Mouse (Mus musculus) embryonic facial prominence, embryonic 12.5 days (tissue): ENCODE data around the gene Aasdh. TPM values are rescaled to one million over a fixed set of nuclear protein-coding genes. Genes with fewer than 3 reads are reported as not detected.
"Not testable (repeated sequence)": the region's sequence is repeated elsewhere in the genome, so short reads cannot be mapped to it uniquely, and the experiment has no call there.

Experiments
- ATAC-seq: fragments of 200-750 bp; cut with Nextera tagmentation; 2 replicates; pipeline ENCODE4 v1.8.0; 2017; ENCODE audit not compliant: insufficient number of reproducible peaks, insufficient read depth, low FRiP score, low TSS enrichment
- H3K27ac ChIP-seq: fragments of 300-500 bp; sonication (generic); 2 replicates; pipeline ENCODE4 v1.5.1; 2016; ENCODE audit warnings: mild to moderate bottlenecking
- H3K27me3 ChIP-seq: fragments of 300-500 bp; sonication (generic); 2 replicates; pipeline ENCODE4 v1.6.1; 2016; ENCODE audit warnings: mild to moderate bottlenecking, moderate library complexity
- H3K36me3 ChIP-seq: fragments of 300-500 bp; sonication (generic); 2 replicates; pipeline ENCODE4 v1.6.1; 2016; ENCODE audit warnings: mild to moderate bottlenecking
- H3K4me1 ChIP-seq: fragments of 300-500 bp; sonication (generic); 2 replicates; pipeline ENCODE4 v1.6.1; 2016
- H3K4me2 ChIP-seq: fragments of 300-500 bp; sonication (generic); replicated peaks from 2 replicates; pipeline ENCODE4 v1.6.1; 2016; ENCODE audit warnings: mild to moderate bottlenecking, moderate library complexity
- H3K4me3 ChIP-seq: fragments of 300-500 bp; sonication (generic); 2 replicates; pipeline ENCODE4 v1.5.1; 2016; ENCODE audit warnings: mild to moderate bottlenecking
- H3K9ac ChIP-seq: fragments of 300-500 bp; sonication (generic); 2 replicates; pipeline ENCODE4 v1.6.1; 2016; ENCODE audit warnings: mild to moderate bottlenecking, moderate library complexity
- H3K9me3 ChIP-seq: fragments of 300-500 bp; sonication (generic); 2 replicates; pipeline ENCODE4 v1.6.1; 2016; ENCODE audit warnings: mild to moderate bottlenecking, moderate library complexity
- WGBS: fragments of 180-500 bp; shearing (Covaris S2); methylation state at CpG from one replicate; pipeline ENCODE4 v1.1.7; 2016; 5-methylcytosine and 5-hydroxymethylcytosine counted together
- polyA plus RNA-seq: library from polyadenylated mRNA; unstranded; fragments of >200 nt; fragmentation: Nextera tagmentation; extraction: Ambion mirVana; gene quantifications from 2 replicates; pipeline ENCODE4 v1.2.1, GENCODE M21; 2016

The Aasdh gene
- polyA plus RNA-seq, 1 experiment from 2014 or later: 21.7 TPM

GRCm38 (mm10) chr5:76944965-76945677 lies 39.8 kb upstream of the Aasdh start:
- ATAC-seq: no peak
- no peak overlapping the region for H3K4me2 ChIP-seq
- H3K27me3 ChIP-seq: no peaks in the 10 kb centered on the region
- 0 out of 2 replicates have a peak, but pooled peaks cover 13% of the 10 kb centered on the region for H3K36me3 ChIP-seq
- no peak overlapping the region for H3K9ac ChIP-seq
- WGBS: 74% methylated on average over 6 of the region's 6 CpGs
- H3K9me3 ChIP-seq: no peaks in the 10 kb centered on the region
- no peak overlapping the region for H3K27ac ChIP-seq
- no peak overlapping the region for H3K4me3 ChIP-seq
- H3K4me1 ChIP-seq: peaks cover 16% of the 10 kb centered on the region

GRCm38 (mm10) chr5:76942505-76942904 lies 37.2 kb upstream of the Aasdh start:
- Histone ChIP-seq H3K4me2 (no peak overlapping the region), H3K27me3 (no peaks in the 10 kb centered on the region), H3K4me1 (peaks cover 7% of the 10 kb centered on the region; the same call in 1 of the 2 replicates), H3K4me3 (no peak overlapping the region), H3K9me3 (no peaks in the 10 kb centered on the region), H3K36me3 (peaks cover 21% of the 10 kb centered on the region; the same call in 1 of the 2 replicates), H3K9ac (no peak overlapping the region), H3K27ac (no peak overlapping the region)
- ATAC-seq: no peak
- 89% methylated on average over 4 of the region's 4 CpGs for WGBS

- peaks cover 7% of the 10 kb centered on the region; the same call in 1 of the 2 replicates for H3K4me1 ChIP-seq
- H3K9me3 ChIP-seq: no peaks in the 10 kb centered on the region
- H3K36me3 ChIP-seq: peaks cover 21% of the 10 kb centered on the region; the same call in 1 of the 2 replicates
- no peak for ATAC-seq
- 82% methylated on average over 4 of the region's 4 CpGs for WGBS
- no peak overlapping the region for H3K4me3 ChIP-seq
- no peaks in the 10 kb centered on the region for H3K27me3 ChIP-seq
- no peak overlapping the region for H3K27ac ChIP-seq
- H3K9ac ChIP-seq: no peak overlapping the region
- H3K4me2 ChIP-seq: no peak overlapping the region
Measured at GRCm38 (mm10) chr5:76941975-76942374, 36.7 kb upstream of the Aasdh start.

- no peak for ATAC-seq
- Histone ChIP-seq H3K27me3 (no peaks in the 10 kb centered on the region), H3K4me1 (no peaks in the 10 kb centered on the region), H3K36me3 (peaks cover 13% of the 10 kb centered on the region; the same call in 1 of the 2 replicates), H3K9me3 (no peaks in the 10 kb centered on the region), H3K4me3 (no peak overlapping the region), H3K9ac (no peak overlapping the region), H3K27ac (no peak overlapping the region), H3K4me2 (no peak overlapping the region)
- 94% methylated on average over 8 of the region's 8 CpGs for WGBS
Measured at GRCm38 (mm10) chr5:76939717-76940116, 34.4 kb upstream of the Aasdh start.

GRCm38 (mm10) chr5:76929180-76929877 lies 24.0 kb upstream of the Aasdh start:
- ATAC-seq: no peak
- H3K27ac ChIP-seq: no peak overlapping the region
- no peaks in the 10 kb centered on the region for H3K27me3 ChIP-seq
- H3K9ac ChIP-seq: no peak overlapping the region
- 74% methylated on average over 7 of the region's 7 CpGs for WGBS
- H3K4me1 ChIP-seq: peaks cover 24% of the 10 kb centered on the region
- H3K4me2 ChIP-seq: no peak overlapping the region
- peaks cover 20% of the 10 kb centered on the region for H3K36me3 ChIP-seq
- no peaks in the 10 kb centered on the region for H3K9me3 ChIP-seq
- no peak overlapping the region for H3K4me3 ChIP-seq

GRCm38 (mm10) chr5:76928124-76928832 lies 23.0 kb upstream of the Aasdh start:
- peaks cover 24% of the 10 kb centered on the region for H3K4me1 ChIP-seq
- H3K4me2 ChIP-seq: peak overlapping the region; percentile 18
- H3K27ac ChIP-seq: peak overlapping the region; percentile 76
- H3K9ac ChIP-seq: no peak overlapping the region
- no peaks in the 10 kb centered on the region for H3K27me3 ChIP-seq
- peak; percentile 64; the same call in 1 of the 2 replicates for ATAC-seq
- no peaks in the 10 kb centered on the region for H3K9me3 ChIP-seq
- WGBS: 58% methylated on average over 16 of the region's 16 CpGs
- peaks cover 24% of the 10 kb centered on the region for H3K36me3 ChIP-seq
- H3K4me3 ChIP-seq: no peak overlapping the region

GRCm38 (mm10) chr5:76924296-76924695 lies 19.0 kb upstream of the Aasdh start:
- no peak overlapping the region for H3K9ac ChIP-seq
- ATAC-seq: no peak
- peaks cover 18% of the 10 kb centered on the region for H3K4me1 ChIP-seq
- no peak overlapping the region for H3K4me3 ChIP-seq
- peaks cover 51% of the 10 kb centered on the region for H3K36me3 ChIP-seq
- no peaks in the 10 kb centered on the region for H3K9me3 ChIP-seq
- WGBS: 77% methylated on average over 1 of the region's 1 CpGs
- H3K27me3 ChIP-seq: no peaks in the 10 kb centered on the region
- H3K27ac ChIP-seq: no peak overlapping the region
- H3K4me2 ChIP-seq: no peak overlapping the region

GRCm38 (mm10) chr5:76923428-76923827 lies 18.1 kb upstream of the Aasdh start:
- WGBS: 88% methylated on average over 13 of the region's 13 CpGs
- no peaks in the 10 kb centered on the region for H3K27me3 ChIP-seq
- no peak overlapping the region for H3K9ac ChIP-seq
- no peak overlapping the region for H3K4me3 ChIP-seq
- no peak overlapping the region for H3K27ac ChIP-seq
- ATAC-seq: no peak
- H3K9me3 ChIP-seq: no peaks in the 10 kb centered on the region
- peaks cover 57% of the 10 kb centered on the region for H3K36me3 ChIP-seq
- H3K4me1 ChIP-seq: peaks cover 9% of the 10 kb centered on the region
- no peak overlapping the region for H3K4me2 ChIP-seq

GRCm38 (mm10) chr5:76922833-76923232 lies 17.5 kb upstream of the Aasdh start:
- Histone ChIP-seq H3K27me3 (no peaks in the 10 kb centered on the region), H3K27ac (no peak overlapping the region), H3K9ac (no peak overlapping the region), H3K36me3 (peaks cover 63% of the 10 kb centered on the region), H3K4me1 (peaks cover 8% of the 10 kb centered on the region), H3K4me3 (no peak overlapping the region), H3K9me3 (no peaks in the 10 kb centered on the region), H3K4me2 (no peak overlapping the region)
- WGBS: 90% methylated on average over 4 of the region's 4 CpGs
- ATAC-seq: no peak

- H3K4me2 ChIP-seq: not testable (repeated sequence)
Measured at GRCm38 (mm10) chr5:76912522-76912921, 7.2 kb upstream of the Aasdh start.

GRCm38 (mm10) chr5:76910807-76911206 lies 5.5 kb upstream of the Aasdh start:
- peaks cover 13% of the 10 kb centered on the region for H3K36me3 ChIP-seq
- no peaks in the 10 kb centered on the region for H3K9me3 ChIP-seq
- no peaks in the 10 kb centered on the region for H3K27me3 ChIP-seq
- no peak overlapping the region for H3K27ac ChIP-seq
- H3K4me3 ChIP-seq: no peak overlapping the region
- H3K9ac ChIP-seq: no peak overlapping the region
- H3K4me1 ChIP-seq: peaks cover 5% of the 10 kb centered on the region; the same call in 1 of the 2 replicates
- no peak overlapping the region for H3K4me2 ChIP-seq
- WGBS: 79% methylated on average over 3 of the region's 3 CpGs
- no peak for ATAC-seq

More at GRCm38 (mm10) chr5:76912522-76912921, 7.2 kb upstream of the Aasdh start:
- peaks cover 14% of the 10 kb centered on the region for H3K36me3 ChIP-seq
- WGBS: 91% methylated on average over 5 of the region's 5 CpGs
- not testable (repeated sequence) for H3K9ac ChIP-seq, H3K9me3 ChIP-seq, ATAC-seq, H3K27ac ChIP-seq, H3K4me3 ChIP-seq, H3K27me3 ChIP-seq, H3K4me1 ChIP-seq
